Mouse (Mus musculus) forebrain, embryonic 12.5 days (tissue): Measurements from ENCODE around the gene Zfp933. TPM values are rescaled to one million over a fixed set of nuclear protein-coding genes. Genes with fewer than 3 reads are reported as not detected.
"Not testable (repeated sequence)": the region's sequence is repeated elsewhere in the genome, so short reads cannot be mapped to it uniquely, and the experiment has no call there.

Experiments used
- ATAC-seq: fragments of 200-750 bp; cut with Nextera tagmentation; 2 replicates; pipeline ENCODE4 v1.8.0; 2017; ENCODE audit warnings: moderate TSS enrichment; ENCODE audit not compliant: low FRiP score
- H3K27ac ChIP-seq: fragments of 300-500 bp; sonication (generic); 2 replicates; pipeline ENCODE4 v1.5.1; 2016; ENCODE audit warnings: mild to moderate bottlenecking
- H3K27me3 ChIP-seq: fragments of 300-500 bp; sonication (generic); 2 replicates; pipeline ENCODE4 v1.6.1; 2016; ENCODE audit warnings: mild to moderate bottlenecking
- H3K36me3 ChIP-seq: fragments of 300-500 bp; sonication (generic); replicated peaks from 2 replicates; pipeline ENCODE4 v1.6.1; 2016; ENCODE audit warnings: mild to moderate bottlenecking
- H3K4me1 ChIP-seq: fragments of 300-500 bp; sonication (generic); 2 replicates; pipeline ENCODE4 v1.6.1; 2016
- H3K4me2 ChIP-seq: fragments of 300-500 bp; sonication (generic); 2 replicates; pipeline ENCODE4 v1.6.1; 2016; ENCODE audit warnings: mild to moderate bottlenecking, moderate library complexity
- H3K4me3 ChIP-seq: fragments of 300-500 bp; sonication (generic); replicated peaks from 2 replicates; pipeline ENCODE4 v1.5.1; 2016; ENCODE audit warnings: mild to moderate bottlenecking
- H3K9ac ChIP-seq: fragments of 300-500 bp; sonication (generic); 2 replicates; pipeline ENCODE4 v1.6.1; 2016; ENCODE audit warnings: mild to moderate bottlenecking
- H3K9me3 ChIP-seq: fragments of 300-500 bp; sonication (generic); 2 replicates; pipeline ENCODE4 v1.6.1; 2016
- WGBS: fragments of 180-500 bp; shearing (Covaris S2); methylation state at CpG from one replicate; pipeline ENCODE4 v1.1.7; 2016; 5-methylcytosine and 5-hydroxymethylcytosine counted together
- polyA plus RNA-seq: library from polyadenylated mRNA; unstranded; fragments of >200 nt; fragmentation: Nextera tagmentation; extraction: Ambion mirVana; gene quantifications from 2 replicates; pipeline ENCODE4 v1.2.1, GENCODE M21; 2016

Zfp933 gene
- polyA plus RNA-seq, 1 experiment from 2014 or later, result 6.1 TPM

DNA sequence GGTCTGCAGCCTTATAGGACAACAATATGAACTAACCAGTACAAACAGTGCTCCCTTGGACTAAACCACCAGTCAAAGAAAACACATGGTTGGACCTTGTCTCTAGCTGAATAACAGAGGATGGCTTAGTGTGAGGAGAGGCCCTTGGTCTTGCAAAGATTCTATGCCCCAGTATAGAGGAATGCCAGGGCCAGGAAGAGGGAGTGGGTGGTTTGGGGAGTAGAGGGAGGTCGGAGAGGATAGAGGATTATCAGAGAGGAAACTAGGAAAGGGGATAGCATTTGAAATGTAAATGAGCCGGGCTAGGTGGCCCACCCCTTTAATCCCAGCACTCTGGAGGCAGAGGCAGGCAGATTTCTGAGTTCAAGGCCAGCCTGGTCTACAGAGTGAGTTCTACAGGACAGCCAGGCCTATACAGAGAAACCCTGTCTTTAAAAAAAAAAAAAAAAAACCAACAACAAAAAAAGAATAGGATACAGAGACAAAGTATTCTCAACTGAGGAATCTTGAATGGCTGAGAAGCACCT is 54.7 kb downstream of the Zfp933 start:
- ATAC-seq, H3K27me3 ChIP-seq: not testable (repeated sequence)

DNA sequence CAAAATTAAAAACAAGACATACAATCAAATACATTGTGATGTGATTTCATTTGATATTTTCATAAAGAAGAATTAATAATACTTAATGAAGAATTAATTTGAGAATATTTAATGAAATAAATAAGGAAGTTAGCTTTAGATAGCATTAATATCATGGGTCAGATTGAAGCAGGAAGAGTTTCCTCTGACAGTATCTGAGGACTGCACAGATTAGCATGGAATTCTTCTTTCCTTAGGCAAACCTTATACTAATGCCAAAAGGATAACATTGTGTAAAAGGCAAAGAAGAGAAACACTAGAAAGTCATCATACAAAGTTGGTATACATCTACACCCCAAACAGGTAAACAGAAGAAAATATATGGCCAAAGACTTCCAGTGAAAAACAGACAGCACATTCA is 56.4 kb downstream of the Zfp933 start:
- H3K36me3 ChIP-seq, H3K4me2 ChIP-seq, H3K27ac ChIP-seq, H3K9ac ChIP-seq, H3K4me1 ChIP-seq, H3K27me3 ChIP-seq, H3K4me3 ChIP-seq, ATAC-seq: not testable (repeated sequence)
- H3K9me3 ChIP-seq, result peaks cover 25% of the 10 kb centered on the region

More for the DNA sequence above, 54.7 kb downstream of the Zfp933 start:
- H3K9ac ChIP-seq, H3K4me2 ChIP-seq, H3K4me1 ChIP-seq, H3K4me3 ChIP-seq, H3K27ac ChIP-seq, H3K36me3 ChIP-seq: not testable (repeated sequence)
- peaks cover 21% of the 10 kb centered on the region for H3K9me3 ChIP-seq
- WGBS, result 56% methylated on average over 2 of the region's 2 CpGs

Other genes with a start within 250 kb of the Zfp933 start
- gene Zfp979, start 205.9 kb downstream of the Zfp933 start, polyA plus RNA-seq, result 1.7 and 2.1 TPM in 2 replicates
- gene Zfp534, start 145.8 kb downstream of the Zfp933 start, polyA plus RNA-seq, result not detected in 2 replicates
- gene Zfp984, start 38.6 kb downstream of the Zfp933 start, polyA plus RNA-seq, result 5.5 and 5.7 TPM in 2 replicates
- gene Miip, start 20.4 kb upstream of the Zfp933 start, polyA plus RNA-seq, result 53.8 and 61.4 TPM in 2 replicates
- gene Fv1, start 20.6 kb upstream of the Zfp933 start, polyA plus RNA-seq, result 17.3 and 20.5 TPM in 2 replicates
- gene Mfn2, start 56.3 kb upstream of the Zfp933 start, polyA plus RNA-seq, result 61.2 and 63.1 TPM in 2 replicates
- gene Plod1, start 88.4 kb upstream of the Zfp933 start, polyA plus RNA-seq, result 21.6 and 24.9 TPM in 2 replicates
- 16.3 and 16.6 TPM in 2 replicates for gene 2510039O18Rik, start 92.5 kb upstream of the Zfp933 start, polyA plus RNA-seq
- not detected in 2 replicates for gene Nppb, start 137.4 kb upstream of the Zfp933 start, polyA plus RNA-seq
- gene Nppa, start 152.4 kb upstream of the Zfp933 start, polyA plus RNA-seq, result 0.82 and 0.99 TPM in 2 replicates
- gene Clcn6, start 190.5 kb upstream of the Zfp933 start, polyA plus RNA-seq, result 22.4 and 27.7 TPM in 2 replicates
- 28.7 and 32.2 TPM in 2 replicates for gene Mthfr, start 190.7 kb upstream of the Zfp933 start, polyA plus RNA-seq
- gene Agtrap, start 239.7 kb upstream of the Zfp933 start, polyA plus RNA-seq, result 8.4 and 9.2 TPM in 2 replicates